Mouse (Mus musculus) E14TG2a.4 (cell line): ENCODE data around the gene Stat5b.

ENCODE experiments used
- CTCF ChIP-seq: conservative IDR thresholded peaks from 2 replicates; pipeline ENCODE4 v1.5.1; 2014; ENCODE audit warnings: low read length
- NANOG ChIP-seq: IDR thresholded peaks from 2 replicates; pipeline ENCODE4 v1.6.1; 2014; ENCODE audit warnings: borderline replicate concordance, low read length, mixed read lengths
- POU5F1 ChIP-seq: IDR thresholded peaks from 2 replicates; pipeline ENCODE4 v1.6.1; 2014; ENCODE audit warnings: low read length, borderline replicate concordance

DNA sequence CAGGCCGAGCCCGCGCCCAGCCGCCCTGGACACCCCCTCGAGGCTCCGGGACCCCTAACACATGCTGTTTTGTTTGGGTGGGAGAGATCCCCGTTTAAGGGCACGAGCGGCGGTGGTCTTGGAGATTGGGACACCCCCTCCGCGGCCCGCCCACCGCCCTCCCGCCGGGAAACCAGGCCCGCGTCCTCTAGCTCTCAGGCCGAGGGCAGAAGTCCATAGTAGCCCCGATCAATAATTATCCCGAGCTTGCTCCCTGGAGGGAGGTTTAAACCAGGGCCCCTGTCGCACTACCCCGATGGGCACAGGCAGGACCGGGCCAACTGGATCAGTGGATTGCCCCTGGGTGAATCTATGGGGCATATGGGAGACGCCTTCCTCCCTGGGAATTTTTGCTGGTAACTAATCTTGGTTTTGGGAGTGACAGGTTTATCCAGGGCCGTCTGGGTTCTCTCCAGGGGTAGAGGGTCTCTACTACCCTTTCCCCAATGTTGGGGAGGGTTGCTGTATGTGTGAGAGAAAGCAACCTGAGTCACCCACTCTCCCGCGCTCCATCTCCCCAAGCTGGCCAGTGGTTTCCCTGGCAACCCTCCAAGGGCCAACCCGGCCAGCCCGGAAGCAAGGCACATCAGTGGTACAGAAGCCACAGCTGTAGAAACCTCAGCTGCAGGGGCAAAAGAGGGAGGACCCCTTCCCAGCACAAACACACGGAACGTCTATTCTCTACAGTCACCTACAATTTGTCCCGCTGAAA, 429 bp upstream of the Stat5b start:
- no peak for TF ChIP-seq CTCF
- TF ChIP-seq POU5F1 = no peak
- TF ChIP-seq NANOG = no peak
